Mouse (Mus musculus): Measurements from ENCODE around the gene Syndig1. TPM values are rescaled to one million over a fixed set of nuclear protein-coding genes. Genes with fewer than 3 reads are reported as not detected.

The Syndig1 gene
- polyA plus RNA-seq, 1 experiment from 2014 or later, result 1.3 TPM

- Histone ChIP-seq H3K4me2 (no peak overlapping the region), H3K27me3 (replicated peaks) (peaks cover 41% of the 10 kb centered on the region), H3K36me3 (no peaks in the 10 kb centered on the region), H3K4me1 (no peaks in the 10 kb centered on the region), H3K27ac (no peak overlapping the region), H3K9ac (no peak overlapping the region), H3K4me3 (no peak overlapping the region), H3K9me3 (replicated peaks) (no peaks in the 10 kb centered on the region)
- no peak for ATAC-seq
- 7% methylated on average over 5 of the region's 5 CpGs for WGBS (ENCODE audit: insufficient replicate concordance)
These were observed 3.3 kb downstream of the Syndig1 start for GRCm38 (mm10) chr2:149832301-149832700.

DNA sequence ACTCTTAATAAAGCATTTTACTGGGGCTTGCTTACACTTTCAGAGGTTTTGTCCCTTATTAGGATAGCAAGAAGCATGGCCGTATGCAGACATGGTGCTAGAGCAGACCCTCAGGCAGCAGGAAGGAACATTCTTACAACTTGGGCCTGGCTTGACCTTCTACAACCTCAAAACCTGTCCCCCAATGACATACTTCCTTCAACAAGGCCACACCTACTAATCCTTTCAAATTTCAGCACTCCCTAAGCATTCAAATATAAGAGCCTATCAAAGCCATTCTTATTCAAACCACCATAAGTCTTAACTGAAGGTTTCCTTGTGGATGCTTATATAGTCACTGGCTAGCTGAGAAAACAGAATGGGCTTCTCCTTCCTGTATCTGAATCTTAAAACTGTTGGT is 6.1 kb downstream of the Syndig1 start:
- Histone ChIP-seq H3K4me1 (no peaks in the 10 kb centered on the region), H3K27me3 (replicated peaks) (peaks cover 26% of the 10 kb centered on the region), H3K4me3 (no peak overlapping the region), H3K27ac (no peak overlapping the region), H3K36me3 (no peaks in the 10 kb centered on the region), H3K9me3 (replicated peaks) (no peaks in the 10 kb centered on the region), H3K4me2 (no peak overlapping the region), H3K9ac (no peak overlapping the region)
- WGBS (ENCODE audit: insufficient replicate concordance), result 62% methylated on average over 1 of the region's 1 CpGs
- ATAC-seq, result no peak

GRCm38 (mm10) chr2:149836471-149837135 is 7.6 kb downstream of the Syndig1 start:
- Histone ChIP-seq H3K4me1 (no peaks in the 10 kb centered on the region), H3K4me3 (no peak overlapping the region), H3K27ac (no peak overlapping the region), H3K9ac (no peak overlapping the region), H3K27me3 (replicated peaks) (peaks cover 11% of the 10 kb centered on the region), H3K9me3 (replicated peaks) (no peaks in the 10 kb centered on the region), H3K4me2 (no peak overlapping the region), H3K36me3 (no peaks in the 10 kb centered on the region)
- 50% methylated on average over 2 of the region's 2 CpGs for WGBS (ENCODE audit: insufficient replicate concordance)
- ATAC-seq, result no peak

DNA sequence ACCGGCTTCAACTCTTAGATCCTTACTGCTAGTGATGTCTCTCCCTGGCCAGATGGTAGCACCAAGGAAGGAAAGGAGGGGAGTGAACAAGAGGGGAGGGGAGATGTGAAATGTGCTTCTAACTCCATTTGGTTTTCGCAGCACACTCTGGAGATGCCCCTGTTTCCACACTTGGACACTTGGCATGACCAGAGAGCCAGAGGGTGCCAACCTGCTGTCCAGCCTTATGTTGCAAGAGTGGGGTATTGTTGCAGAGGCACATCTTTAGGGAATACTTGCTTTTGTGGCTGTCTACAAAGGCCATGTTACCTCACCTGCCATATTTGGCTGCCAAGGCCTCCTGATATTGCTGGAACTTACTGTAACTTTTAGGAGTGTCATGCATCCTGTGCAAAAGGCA is 10.7 kb downstream of the Syndig1 start:
- Histone ChIP-seq H3K27me3 (replicated peaks) (no peaks in the 10 kb centered on the region), H3K4me2 (no peak overlapping the region), H3K9ac (no peak overlapping the region), H3K27ac (no peak overlapping the region), H3K36me3 (no peaks in the 10 kb centered on the region), H3K4me3 (no peak overlapping the region), H3K4me1 (no peaks in the 10 kb centered on the region), H3K9me3 (replicated peaks) (no peaks in the 10 kb centered on the region)
- no peak for ATAC-seq
- WGBS (ENCODE audit: insufficient replicate concordance), result 62% methylated on average over 2 of the region's 2 CpGs

- no peak for ATAC-seq
- Histone ChIP-seq H3K9me3 (replicated peaks) (no peaks in the 10 kb centered on the region), H3K4me3 (no peak overlapping the region), H3K27ac (no peak overlapping the region), H3K36me3 (no peaks in the 10 kb centered on the region), H3K9ac (no peak overlapping the region), H3K4me2 (no peak overlapping the region), H3K27me3 (replicated peaks) (no peaks in the 10 kb centered on the region), H3K4me1 (no peaks in the 10 kb centered on the region)
- WGBS (ENCODE audit: insufficient replicate concordance), result 57% methylated on average over 2 of the region's 2 CpGs
These were observed 15.6 kb downstream of the Syndig1 start for GRCm38 (mm10) chr2:149844575-149844974.

DNA sequence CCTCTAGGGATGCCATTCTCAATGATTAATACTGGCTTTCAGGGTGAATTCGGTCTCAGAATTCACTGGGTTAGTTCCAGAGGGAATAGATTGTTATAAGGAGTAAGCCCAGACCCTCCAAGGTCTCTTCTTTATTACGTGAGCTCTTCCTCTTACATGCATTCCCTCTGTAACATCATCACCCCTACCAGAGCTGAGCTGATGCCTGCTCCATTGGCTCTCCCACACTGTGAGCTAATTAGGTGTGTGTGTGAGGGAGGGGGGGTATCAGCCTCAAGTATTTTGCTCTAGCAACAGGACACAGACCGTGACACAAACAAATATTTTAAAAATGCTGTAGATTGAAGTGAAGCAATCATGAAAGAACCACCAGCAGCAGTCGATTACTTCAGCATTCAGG is 19.8 kb downstream of the Syndig1 start:
- H3K9me3 ChIP-seq (replicated peaks), result no peaks in the 10 kb centered on the region
- no peak overlapping the region for H3K4me2 ChIP-seq
- WGBS (ENCODE audit: insufficient replicate concordance), result 44% methylated on average over 4 of the region's 4 CpGs
- no peak overlapping the region for H3K27ac ChIP-seq
- no peak for ATAC-seq
- H3K36me3 ChIP-seq, result no peaks in the 10 kb centered on the region
- no peak overlapping the region for H3K4me3 ChIP-seq
- no peak overlapping the region for H3K9ac ChIP-seq
- no peaks in the 10 kb centered on the region for H3K4me1 ChIP-seq
- H3K27me3 ChIP-seq (replicated peaks), result no peaks in the 10 kb centered on the region

DNA sequence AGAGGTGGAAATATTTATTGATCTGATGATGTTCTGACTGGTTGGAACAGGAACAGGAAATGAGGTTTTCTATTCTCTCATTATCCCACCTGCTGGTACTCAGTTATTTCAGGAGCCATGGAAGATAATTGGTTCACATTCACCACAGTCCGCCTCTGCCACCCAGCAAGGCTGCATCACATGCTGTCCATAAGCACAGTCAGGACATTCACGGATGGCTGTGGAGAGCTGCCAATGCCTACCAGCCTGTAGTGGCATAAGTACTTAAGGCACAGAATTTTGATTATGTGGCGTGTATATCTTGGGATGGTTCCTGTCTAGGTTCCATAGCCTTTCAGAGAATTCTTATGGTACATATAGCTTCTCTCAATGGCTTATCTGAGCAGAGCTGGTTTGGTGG is 32.0 kb downstream of the Syndig1 start:
- no peak for ATAC-seq
- Histone ChIP-seq H3K36me3 (no peaks in the 10 kb centered on the region), H3K9ac (no peak overlapping the region), H3K27me3 (replicated peaks) (no peaks in the 10 kb centered on the region), H3K4me1 (no peaks in the 10 kb centered on the region), H3K4me3 (no peak overlapping the region), H3K9me3 (replicated peaks) (no peaks in the 10 kb centered on the region), H3K27ac (no peak overlapping the region), H3K4me2 (no peak overlapping the region)
- 71% methylated on average over 3 of the region's 3 CpGs for WGBS (ENCODE audit: insufficient replicate concordance)

DNA sequence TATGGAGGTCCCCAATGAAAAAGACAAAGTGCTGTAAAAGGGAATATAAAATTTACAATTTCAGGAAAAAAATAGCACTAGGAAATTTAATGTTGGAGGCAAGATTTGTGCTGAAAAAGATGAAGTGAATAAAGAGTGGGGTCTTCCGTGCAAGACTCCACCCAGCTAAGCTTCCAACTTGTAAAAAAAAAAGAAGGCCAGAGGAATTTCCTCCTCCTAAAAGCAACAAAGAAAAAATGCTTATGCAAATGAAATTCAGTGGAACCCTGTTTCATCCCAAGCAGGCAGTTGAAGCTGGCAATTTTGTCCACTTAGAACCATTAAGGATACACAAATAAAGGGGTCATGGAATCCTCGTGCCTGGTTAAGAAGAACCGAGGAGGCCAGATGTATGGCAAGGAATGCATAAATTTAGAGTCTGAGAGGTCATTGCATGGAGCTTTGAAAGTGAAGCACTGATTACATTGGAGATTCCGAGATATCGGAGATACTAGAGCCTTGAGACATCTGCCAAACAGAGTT is 37.0 kb downstream of the Syndig1 start:
- ATAC-seq, result no peak
- Histone ChIP-seq H3K9ac (no peak overlapping the region), H3K27ac (no peak overlapping the region), H3K9me3 (replicated peaks) (no peaks in the 10 kb centered on the region), H3K4me2 (no peak overlapping the region), H3K36me3 (no peaks in the 10 kb centered on the region), H3K4me1 (no peaks in the 10 kb centered on the region), H3K27me3 (replicated peaks) (no peaks in the 10 kb centered on the region), H3K4me3 (no peak overlapping the region)
- WGBS (ENCODE audit: insufficient replicate concordance), result 66% methylated on average over 5 of the region's 5 CpGs

- no peak overlapping the region for H3K4me2 ChIP-seq
- no peak overlapping the region for H3K9ac ChIP-seq
- no peaks in the 10 kb centered on the region for H3K4me1 ChIP-seq
- H3K4me3 ChIP-seq, result no peak overlapping the region
- H3K9me3 ChIP-seq (replicated peaks), result no peaks in the 10 kb centered on the region
- 65% methylated on average over 2 of the region's 2 CpGs for WGBS (ENCODE audit: insufficient replicate concordance)
- H3K36me3 ChIP-seq, result no peaks in the 10 kb centered on the region
- no peak overlapping the region for H3K27ac ChIP-seq
- H3K27me3 ChIP-seq (replicated peaks), result no peaks in the 10 kb centered on the region
- no peak for ATAC-seq
These were observed 41.5 kb downstream of the Syndig1 start for GRCm38 (mm10) chr2:149870496-149870895.

DNA sequence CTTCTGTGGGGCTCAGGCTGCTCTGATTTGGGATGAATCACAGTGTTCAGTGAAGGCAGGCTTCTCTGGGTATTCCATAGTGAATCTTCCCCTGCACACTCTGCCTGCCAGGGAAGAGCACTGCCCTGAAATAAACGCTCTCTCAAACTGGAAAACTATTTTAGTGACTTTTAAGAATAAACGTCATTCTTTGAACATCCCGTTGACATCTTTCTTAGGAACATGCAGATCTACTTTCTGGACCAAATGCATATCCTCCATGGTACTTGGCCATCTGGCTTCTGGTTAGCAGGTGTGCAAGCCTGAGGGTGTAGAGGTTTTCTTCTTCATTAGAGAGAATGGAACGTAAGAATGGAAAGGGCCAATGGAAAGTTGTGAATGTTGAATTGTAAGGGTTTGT is 43.5 kb downstream of the Syndig1 start:
- Histone ChIP-seq H3K27me3 (replicated peaks) (no peaks in the 10 kb centered on the region), H3K4me1 (no peaks in the 10 kb centered on the region), H3K36me3 (no peaks in the 10 kb centered on the region), H3K4me3 (no peak overlapping the region), H3K9ac (no peak overlapping the region), H3K27ac (no peak overlapping the region), H3K4me2 (no peak overlapping the region), H3K9me3 (replicated peaks) (no peaks in the 10 kb centered on the region)
- no peak for ATAC-seq
- 68% methylated on average over 4 of the region's 4 CpGs for WGBS (ENCODE audit: insufficient replicate concordance)

DNA sequence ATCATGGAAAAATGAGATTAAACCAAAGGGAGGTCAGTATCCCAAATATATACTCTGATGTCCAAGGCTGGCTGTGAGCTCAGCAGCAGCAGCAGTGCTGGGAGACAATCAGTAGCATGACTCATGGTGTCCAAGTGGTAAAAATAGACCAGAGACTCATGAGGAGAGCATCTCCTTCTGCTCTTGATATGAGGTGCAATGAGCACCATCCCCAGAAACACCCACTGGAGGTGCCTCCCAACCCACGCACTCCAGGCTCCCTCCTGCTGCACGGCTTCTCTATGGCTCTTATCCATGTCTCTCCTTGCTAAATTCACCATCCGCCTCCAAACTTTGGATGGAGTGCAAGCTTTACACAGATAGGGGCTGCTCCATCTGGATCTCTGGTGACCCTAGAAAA is 44.3 kb downstream of the Syndig1 start:
- Histone ChIP-seq H3K4me1 (no peaks in the 10 kb centered on the region), H3K4me2 (no peak overlapping the region), H3K9me3 (replicated peaks) (no peaks in the 10 kb centered on the region), H3K9ac (no peak overlapping the region), H3K27ac (no peak overlapping the region), H3K36me3 (no peaks in the 10 kb centered on the region), H3K4me3 (no peak overlapping the region), H3K27me3 (replicated peaks) (no peaks in the 10 kb centered on the region)
- ATAC-seq, result no peak
- WGBS (ENCODE audit: insufficient replicate concordance), result 67% methylated on average over 3 of the region's 3 CpGs

- no peaks in the 10 kb centered on the region for H3K27me3 ChIP-seq (replicated peaks)
- H3K27ac ChIP-seq, result no peak overlapping the region
- H3K9ac ChIP-seq, result no peak overlapping the region
- H3K4me1 ChIP-seq, result no peaks in the 10 kb centered on the region
- H3K4me3 ChIP-seq, result no peak overlapping the region
- no peak overlapping the region for H3K4me2 ChIP-seq
- no peaks in the 10 kb centered on the region for H3K36me3 ChIP-seq
- no peak for ATAC-seq
- no peaks in the 10 kb centered on the region for H3K9me3 ChIP-seq (replicated peaks)
- 32% methylated on average over 2 of the region's 2 CpGs for WGBS (ENCODE audit: insufficient replicate concordance)
These were observed 48.9 kb downstream of the Syndig1 start for GRCm38 (mm10) chr2:149877954-149878353.

GRCm38 (mm10) chr2:149887634-149888033 is 58.6 kb downstream of the Syndig1 start:
- no peak overlapping the region for H3K27ac ChIP-seq
- no peak overlapping the region for H3K9ac ChIP-seq
- H3K4me1 ChIP-seq, result no peaks in the 10 kb centered on the region
- H3K4me2 ChIP-seq, result no peak overlapping the region
- H3K9me3 ChIP-seq (replicated peaks), result no peaks in the 10 kb centered on the region
- ATAC-seq, result no peak
- H3K36me3 ChIP-seq, result no peaks in the 10 kb centered on the region
- no peak overlapping the region for H3K4me3 ChIP-seq
- H3K27me3 ChIP-seq (replicated peaks), result no peaks in the 10 kb centered on the region
